Mouse (Mus musculus): ENCODE data around the gene Snx11.

- no peak for TF ChIP-seq CTCF (IDR thresholded peaks at IDR 0.05; ENCODE audit: control insufficient read depth, insufficient read depth, insufficient read length)
- no peak for TF ChIP-seq USF1 (IDR thresholded peaks at IDR 0.05; ENCODE audit: low read depth)
- TF ChIP-seq MYOD1 (IDR thresholded peaks at IDR 0.05; ENCODE audit: control insufficient read depth, insufficient read length, low read depth), result no peak
- TF ChIP-seq FOSL1 (IDR thresholded peaks at IDR 0.05; ENCODE audit: insufficient read depth, low read length, poor library complexity, severe bottlenecking), result no peak
- no peak for TF ChIP-seq MAX (IDR thresholded peaks at IDR 0.05)
- no peak for TF ChIP-seq CEBPB (IDR thresholded peaks at IDR 0.05; ENCODE audit: low read depth)
- TF ChIP-seq MYOG (IDR thresholded peaks at IDR 0.05; ENCODE audit: control insufficient read depth, extremely low read depth, insufficient read length), result no peak
These were observed 18.1 kb upstream of the Snx11 start for GRCm38 (mm10) chr11:96795491-96795890.
